Comparison of ENCODE assay signal across 9 mouse cellular contexts in genomic region chr12:51402060-51402698, GRCm38 (mm10). TPM values are rescaled to one million over a fixed set of nuclear protein-coding genes. Genes with fewer than 3 reads are reported as not detected.
DNase-seq lines count a peak whose midpoint lies in the region; ATAC-seq lines count a peak whose summit lies in the region.
"Had no signal": no experiment of that assay in that cellular context is flagged by ENCODE, and none has a peak within 500 bp of the region (broad histone marks: within the 10 kb centered on the region; RNA-seq: fewer than 3 reads in every experiment).

No protein-coding gene starts in this region.

- H3K4me1 ChIP-seq in hindbrain, embryonic 14.5 days (replicated peaks; ENCODE audit: control insufficient read depth, insufficient read depth, low read length): no peaks in the 10 kb centered on the region

- H3K4me2 ChIP-seq in hindbrain, embryonic 14.5 days (replicated peaks): no peak overlapping the region

- H3K36me3 ChIP-seq in hindbrain, embryonic 14.5 days (replicated peaks; ENCODE audit: control insufficient read depth, insufficient read depth): peaks cover 64% of the 10 kb centered on the region

- 70% methylated on average over 5 of the region's 5 CpGs for WGBS in hindbrain, embryonic 14.5 days

- peak; percentile 40 for ATAC-seq in activated CD4-positive, CD25-positive, alpha-beta regulatory T cell, adult 4 months
- ATAC-seq in hindbrain, embryonic 14.5 days (ENCODE audit: low FRiP score): peak; percentile 37; the same call in 1 of the 2 replicates

- H3K9ac ChIP-seq in hindbrain, embryonic 14.5 days: no peak overlapping the region

- H3K9me3 ChIP-seq in hindbrain, embryonic 14.5 days (ENCODE audit: control insufficient read depth, low read length): no peaks in the 10 kb centered on the region

- DNase-seq in adrenal gland, adult (ENCODE audit: inconsistent age in 2 of 2, low spot score in 1 of 2): peak; percentile 10 to 56
- DNase-seq in adrenal gland, adult 8-10 months: no peak
- DNase-seq in left cerebral cortex, postnatal 25 days (ENCODE audit: low spot score in 2 of 2): peak; percentile 18 to 29
- no peak for DNase-seq in left cerebral cortex, adult 8-10 months (ENCODE audit: low spot score in 2 of 2)
- peak; percentile 60 for DNase-seq in hindbrain, embryonic 14.5 days (ENCODE audit: low spot score)
- peak; percentile 10 for DNase-seq in telencephalon, adult 2 months (ENCODE audit: low read depth, low spot score)
- DNase-seq in ovary, postnatal 10 days (ENCODE audit: low spot score): no peak

- H3K27ac ChIP-seq in hindbrain, embryonic 14.5 days: no peak overlapping the region

- no peak overlapping the region for H3K4me3 ChIP-seq in hindbrain, embryonic 14.5 days (replicated peaks; ENCODE audit: low read length)
- H3K4me3 ChIP-seq: megakaryocyte, embryonic 14.5 days had no signal

- no peaks in the 10 kb centered on the region for H3K27me3 ChIP-seq in hindbrain, embryonic 14.5 days (ENCODE audit: control insufficient read depth, insufficient read depth, low read length)
- H3K27me3 ChIP-seq: megakaryocyte, embryonic 14.5 days had no signal

- intact Hi-C loops in left cerebral cortex, postnatal 25 days (cut with DNase I): loop anchor here (5.0 to 10.0 kb wide), 2 partner anchors 220 to 343 kb away; no protein-coding TSS in a partner anchor

RNA-seq across cellular contexts. Expression of gene Scfd1, which starts 24.9 kb away (rescaled TPM):
- total RNA-seq in adrenal gland, adult 8-10 months (2022): 10 to 100 TPM; 73.6 to 80.6 (median 77.0) TPM
- total RNA-seq in left cerebral cortex, postnatal 25 days (2021): 10 to 100 TPM; 38.1 to 40.7 TPM
- 10 to 100 TPM; 37.9 to 43.9 (median 42.1) TPM for total RNA-seq in left cerebral cortex, adult 8-10 months (2022)
- 10 to 100 TPM; 74.6 to 79.3 TPM for polyA plus RNA-seq in activated CD4-positive, CD25-positive, alpha-beta regulatory T cell, adult 4 months (2017; shearing (Covaris generic))
- polyA plus RNA-seq in hindbrain, embryonic 14.5 days (2014; fragmentation: Nextera tagmentation; extraction: Ambion mirVana): 77.1 and 77.6 TPM in 2 replicates

RNA-seq across cellular contexts. Expression of gene G2e3, which starts 54.3 kb away (rescaled TPM):
- 10 to 100 TPM in 1 of 4 experiments, 1 to 10 TPM in 3; 6.7 to 16.4 (median 9.2) TPM for total RNA-seq in adrenal gland, adult 8-10 months (2022)
- total RNA-seq in left cerebral cortex, postnatal 25 days (2021): 1 to 10 TPM; 9.0 to 9.4 TPM
- total RNA-seq in left cerebral cortex, adult 8-10 months (2022): 1 to 10 TPM; 6.8 to 8.4 (median 8.0) TPM
- polyA plus RNA-seq in activated CD4-positive, CD25-positive, alpha-beta regulatory T cell, adult 4 months (2017; shearing (Covaris generic)): 10 to 100 TPM; 14.0 to 16.8 TPM
- 15.6 and 16.2 TPM in 2 replicates for polyA plus RNA-seq in hindbrain, embryonic 14.5 days (2014; fragmentation: Nextera tagmentation; extraction: Ambion mirVana)

Comparison
In these comparisons a context has a peak if more than half of its experiments do, and no peak if none do; other contexts are left out.
1. DNase-seq: peak in adrenal gland, adult (2 of 2), left cerebral cortex, postnatal 25 days (2 of 2), hindbrain, embryonic 14.5 days (single experiment) and telencephalon, adult 2 months (single experiment); none in adrenal gland, adult 8-10 months (single experiment), left cerebral cortex, adult 8-10 months (0 of 2) and ovary, postnatal 10 days (single experiment).